Mouse (Mus musculus): ENCODE results near the gene Ssu72.

- no peak for TF ChIP-seq CTCF (IDR thresholded peaks at IDR 0.05; ENCODE audit: extremely low read depth, insufficient read length, insufficient replicate concordance, low read depth, low read length)
- TF ChIP-seq POLR2A (IDR thresholded peaks at IDR 0.05; ENCODE audit: low read depth, low read length): no peak
These were observed 35.0 kb upstream of the Ssu72 start for GRCm38 (mm10) chr4:155669598-155670075.
